ENCODE assay signal across 7 mouse cellular contexts in the genomic region with DNA sequence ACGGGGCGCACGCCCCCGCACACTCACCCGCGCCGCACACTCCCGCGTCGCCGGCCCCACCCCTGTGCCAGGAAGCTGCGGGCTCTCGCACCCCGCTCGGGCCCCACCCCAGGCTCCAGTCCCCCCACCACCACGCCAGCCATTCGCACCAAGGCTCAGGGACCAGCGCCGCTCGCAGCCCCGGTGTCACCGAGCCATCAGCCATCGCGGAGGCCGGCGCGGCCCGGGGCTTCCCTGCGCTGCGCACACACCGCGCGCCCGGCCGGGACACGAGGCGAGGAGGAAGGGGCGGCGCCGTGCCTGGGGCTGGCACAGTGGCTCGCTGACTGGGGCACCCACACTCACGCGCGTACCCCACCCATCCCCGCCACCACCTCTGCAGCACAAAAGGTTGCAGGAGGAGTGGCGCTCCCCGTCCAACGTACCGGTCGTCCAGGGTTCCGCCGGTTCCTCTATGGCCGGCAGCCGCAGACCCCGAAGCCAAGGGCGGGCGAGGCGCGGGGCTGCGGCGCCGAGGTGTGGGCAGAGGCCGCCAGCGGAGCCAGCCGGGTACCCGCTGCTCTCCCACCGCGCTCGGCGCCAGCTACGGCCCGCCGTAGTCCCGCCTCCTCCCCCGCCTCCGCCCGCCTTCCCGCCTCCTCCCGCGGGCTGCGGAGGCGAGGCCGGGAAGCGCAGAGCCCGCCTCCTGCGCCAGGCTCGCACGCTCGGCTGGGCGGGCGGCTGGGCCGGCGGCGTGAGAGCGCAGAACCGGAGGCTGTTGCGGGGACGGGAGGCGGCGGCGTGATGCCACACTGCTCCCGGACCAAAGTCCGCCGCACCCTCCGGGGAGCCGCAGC. TPM values are rescaled to one million over a fixed set of nuclear protein-coding genes. Genes with fewer than 3 reads are reported as not detected.
DNase-seq lines count a peak whose midpoint lies in the region; ATAC-seq lines count a peak whose summit lies in the region.

A gene (minus strand): TSS at position 669 of the 836 bp plus-strand sequence.

- H3K27me3 ChIP-seq in intestine, embryonic 15.5 days (replicated peaks), result no peaks in the 10 kb centered on the region
- no peaks in the 10 kb centered on the region for H3K27me3 ChIP-seq in midbrain, embryonic 11.5 days (ENCODE audit: control insufficient read depth, insufficient read depth, low read length)

- WGBS in intestine, embryonic 15.5 days, result under 1% methylated on average over 86 of the region's 106 CpGs
- WGBS in midbrain, embryonic 11.5 days, result under 1% methylated on average over 75 of the region's 106 CpGs

- peak within 1 kb of the TSS; percentile 90 for H3K4me2 ChIP-seq in intestine, embryonic 15.5 days (replicated peaks)
- H3K4me2 ChIP-seq in midbrain, embryonic 11.5 days, result peak within 1 kb of the TSS; percentile 72

- H3K4me3 ChIP-seq in intestine, embryonic 15.5 days (replicated peaks), result peak within 1 kb of the TSS; percentile 92
- H3K4me3 ChIP-seq in midbrain, embryonic 11.5 days (ENCODE audit: low read depth, low read length), result peak within 1 kb of the TSS; percentile 89

- H3K4me1 ChIP-seq in intestine, embryonic 15.5 days (replicated peaks), result no peaks in the 10 kb centered on the region
- peaks cover 12% of the 10 kb centered on the region for H3K4me1 ChIP-seq in midbrain, embryonic 11.5 days (ENCODE audit: control insufficient read depth, insufficient read depth, low read length)

- H3K27ac ChIP-seq in intestine, embryonic 15.5 days, result peak within 1 kb of the TSS; percentile 90
- H3K27ac ChIP-seq in midbrain, embryonic 11.5 days (ENCODE audit: low read depth, low read length), result peak within 1 kb of the TSS; percentile 90

- ATAC-seq in intestine, embryonic 15.5 days, result peak; percentile 96
- ATAC-seq in midbrain, embryonic 11.5 days (ENCODE audit: low FRiP score), result peak; percentile 92

- no peaks in the 10 kb centered on the region for H3K36me3 ChIP-seq in intestine, embryonic 15.5 days
- no peaks in the 10 kb centered on the region for H3K36me3 ChIP-seq in midbrain, embryonic 11.5 days (ENCODE audit: control insufficient read depth, insufficient read depth, low read length)

- H3K9me3 ChIP-seq in intestine, embryonic 15.5 days, result no peaks in the 10 kb centered on the region
- H3K9me3 ChIP-seq in midbrain, embryonic 11.5 days (ENCODE audit: control insufficient read depth, low read length), result no peaks in the 10 kb centered on the region

- peak; percentile 65 for DNase-seq in adrenal gland, adult 8-10 months
- DNase-seq in embryo, embryonic 11 days, result peak; percentile 89
- DNase-seq in gastrocnemius, postnatal 36 days, result peak; percentile 60 to 67
- peak; percentile 82 for DNase-seq in left cerebral cortex, postnatal 4 days
- DNase-seq in midbrain, embryonic 11.5 days (ENCODE audit: low spot score, missing footprints), result peak; percentile 98
- DNase-seq in skeletal muscle tissue, adult 2 months (ENCODE audit: low read depth, low spot score), result peak; percentile 63

- intact Hi-C loops in gastrocnemius, postnatal 36 days (cut with DNase I), result no loop called here
- intact Hi-C loops in left cerebral cortex, postnatal 4 days (cut with DNase I), result no loop called here

- peak within 1 kb of the TSS; percentile 76 for H3K9ac ChIP-seq in intestine, embryonic 15.5 days
- H3K9ac ChIP-seq in midbrain, embryonic 11.5 days (ENCODE audit: low read length), result peak within 1 kb of the TSS; percentile 95

RNA-seq across cellular contexts. Expression of the gene that starts here (rescaled TPM):
- 10 to 100 TPM; 13.6 to 18.6 (median 15.3) TPM for total RNA-seq in adrenal gland, adult 8-10 months (2022)
- total RNA-seq in gastrocnemius, postnatal 36 days (2021), result 10 to 100 TPM; 16.6 to 20.4 TPM
- 17.9 and 20.0 TPM in 2 replicates for polyA plus RNA-seq in intestine, embryonic 15.5 days (2015; fragmentation: Nextera tagmentation; extraction: Ambion mirVana)
- 10 to 100 TPM; 63.0 to 68.0 TPM for total RNA-seq in left cerebral cortex, postnatal 4 days (2021)
- polyA plus RNA-seq in midbrain, embryonic 11.5 days (2014; fragmentation: Nextera tagmentation; extraction: Ambion mirVana), result 55.5 and 59.3 TPM in 2 replicates

Comparison
In these comparisons a context has a peak if more than half of its experiments do, and no peak if none do; other contexts are left out.
1. Peak in every context shown above with its lines: DNase-seq, ATAC-seq, H3K4me3 ChIP-seq and H3K27ac ChIP-seq.